Mouse (Mus musculus) forebrain, embryonic 15.5 days (tissue): Measurements from ENCODE around the gene Mvd. TPM values are rescaled to one million over a fixed set of nuclear protein-coding genes. Genes with fewer than 3 reads are reported as not detected.

Source experiments
- ATAC-seq: fragments of 200-750 bp; cut with Nextera tagmentation; replicated peaks from 2 replicates; pipeline ENCODE4 v1.8.0; 2017; ENCODE audit warnings: mild to moderate bottlenecking, moderate TSS enrichment, moderate library complexity
- H3K27ac ChIP-seq: fragments of 300-500 bp; sonication (generic); replicated peaks from 2 replicates; pipeline ENCODE4 v1.5.1; 2015; ENCODE audit warnings: mild to moderate bottlenecking, inconsistent platforms
- H3K27me3 ChIP-seq: fragments of 300-500 bp; sonication (generic); 2 replicates; pipeline ENCODE4 v1.6.1; 2015; ENCODE audit warnings: inconsistent platforms
- H3K36me3 ChIP-seq: fragments of 300-500 bp; sonication (generic); 2 replicates; pipeline ENCODE4 v1.6.1; 2015; ENCODE audit warnings: mild to moderate bottlenecking, inconsistent platforms
- H3K4me1 ChIP-seq: fragments of 300-500 bp; sonication (generic); 2 replicates; pipeline ENCODE4 v1.6.1; 2015; ENCODE audit warnings: inconsistent platforms
- H3K4me2 ChIP-seq: fragments of 300-500 bp; sonication (generic); replicated peaks from 2 replicates; pipeline ENCODE4 v1.6.1; 2015; ENCODE audit warnings: mild to moderate bottlenecking, inconsistent platforms
- H3K4me3 ChIP-seq: fragments of 300-500 bp; sonication (generic); 2 replicates; pipeline ENCODE4 v1.5.1; 2015; ENCODE audit warnings: mild to moderate bottlenecking, inconsistent platforms
- H3K9ac ChIP-seq: fragments of 300-500 bp; sonication (generic); replicated peaks from 2 replicates; pipeline ENCODE4 v1.6.1; 2015; ENCODE audit warnings: mild to moderate bottlenecking, inconsistent platforms
- H3K9me3 ChIP-seq: fragments of 300-500 bp; sonication (generic); 2 replicates; pipeline ENCODE4 v1.6.1; 2016; ENCODE audit warnings: inconsistent platforms
- WGBS: fragments of 180-500 bp; shearing (Covaris S2); methylation state at CpG from one replicate; pipeline ENCODE4 v1.1.7; 2015; ENCODE audit warnings: mixed read lengths; 5-methylcytosine and 5-hydroxymethylcytosine counted together
- polyA plus RNA-seq: library from polyadenylated mRNA; unstranded; fragments of >200 nt; fragmentation: Nextera tagmentation; extraction: Ambion mirVana; gene quantifications from 2 replicates; pipeline ENCODE4 v1.2.1, GENCODE M21; 2015

Mvd gene
- polyA plus RNA-seq, 1 experiment from 2014 or later, result 50.3 TPM

- Histone ChIP-seq H3K4me3 (no peak overlapping the region), H3K27ac (no peak overlapping the region), H3K9ac (no peak overlapping the region), H3K4me2 (no peak overlapping the region), H3K4me1 (no peaks in the 10 kb centered on the region), H3K27me3 (0 out of 2 replicates have a peak, but pooled peaks cover 3% of the 10 kb centered on the region), H3K36me3 (peaks cover 24% of the 10 kb centered on the region), H3K9me3 (no peaks in the 10 kb centered on the region)
- 87% methylated on average over 13 of the region's 13 CpGs for WGBS
- ATAC-seq, result no peak
Observed at GRCm38 (mm10) chr8:122467816-122468215, 24.6 kb upstream of the Mvd start.

DNA sequence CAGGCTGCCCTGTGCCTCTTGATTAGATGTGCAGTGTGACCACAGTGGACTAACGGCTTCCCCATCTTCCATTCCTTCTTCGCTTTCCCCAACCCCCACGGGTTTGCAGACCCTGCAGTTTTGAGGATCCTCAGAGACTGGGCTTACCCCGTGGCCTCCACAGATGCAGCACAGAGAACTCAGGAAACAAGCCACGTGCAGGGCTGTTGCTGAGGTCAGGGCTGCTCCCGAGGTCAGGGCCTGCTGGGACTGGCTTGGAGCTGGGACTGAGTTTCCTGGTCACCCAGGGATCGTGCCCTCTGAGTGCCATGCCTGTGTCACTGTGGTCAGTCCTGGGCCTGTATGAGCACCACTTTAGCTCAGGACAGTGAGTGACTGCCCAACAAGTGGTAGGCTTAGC, 21.8 kb upstream of the Mvd start:
- peaks cover 10% of the 10 kb centered on the region for H3K4me1 ChIP-seq
- H3K9ac ChIP-seq, result no peak overlapping the region
- H3K4me2 ChIP-seq, result no peak overlapping the region
- H3K4me3 ChIP-seq, result no peak overlapping the region
- 74% methylated on average over 7 of the region's 7 CpGs for WGBS
- no peak overlapping the region for H3K27ac ChIP-seq
- peaks cover 20% of the 10 kb centered on the region for H3K36me3 ChIP-seq
- peaks cover 27% of the 10 kb centered on the region for H3K27me3 ChIP-seq
- H3K9me3 ChIP-seq, result no peaks in the 10 kb centered on the region
- ATAC-seq, result no peak

DNA sequence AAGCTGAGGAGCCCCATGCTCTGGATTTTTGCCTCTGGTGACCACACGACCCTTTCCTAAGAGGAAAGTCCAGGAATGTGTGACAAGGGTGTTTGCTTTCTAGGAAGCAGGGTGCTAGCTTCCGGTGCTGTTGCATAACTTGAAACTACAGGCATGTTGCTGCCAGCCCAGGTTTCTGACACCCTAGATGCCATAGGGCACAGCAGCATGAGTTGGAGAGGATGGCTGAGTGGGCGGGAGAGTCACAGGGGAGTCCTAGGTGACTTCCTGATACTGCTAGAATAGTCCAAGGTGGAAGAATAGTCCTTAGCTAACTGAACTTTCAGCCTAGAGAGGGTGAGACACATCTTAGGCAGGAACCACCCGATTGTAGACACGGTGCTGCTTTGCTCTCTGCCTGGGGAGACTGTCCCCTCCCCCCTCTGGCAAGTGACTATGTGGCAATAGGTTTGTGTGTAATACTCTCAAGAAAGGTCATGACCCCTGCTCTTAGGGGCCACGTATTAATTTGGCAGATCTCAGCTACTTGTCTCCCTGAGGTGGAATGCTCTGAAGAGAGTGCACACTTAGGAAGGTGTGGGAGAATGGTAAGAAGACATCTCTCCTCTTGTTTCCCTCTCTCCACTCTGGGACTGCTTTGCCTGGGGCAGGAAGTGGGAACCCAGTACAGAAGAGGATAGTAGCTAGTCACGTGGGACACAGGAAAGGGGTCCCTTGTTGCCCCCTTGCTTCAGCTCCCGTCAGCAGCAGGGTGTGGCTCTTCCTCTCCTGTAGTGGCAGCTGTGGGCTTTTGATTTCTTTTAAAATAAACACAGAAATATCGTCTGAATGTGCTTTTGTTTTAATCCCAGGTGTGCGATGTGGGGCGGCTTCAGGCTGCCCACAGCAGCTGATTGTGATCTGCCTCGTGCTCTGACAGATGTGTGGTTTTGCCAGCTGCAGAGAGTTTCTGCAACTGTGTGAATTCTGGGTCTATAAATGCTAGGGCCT, 20.7 kb upstream of the Mvd start:
- Histone ChIP-seq H3K9me3 (no peaks in the 10 kb centered on the region), H3K27ac (no peak overlapping the region), H3K4me3 (no peak overlapping the region), H3K27me3 (peaks cover 35% of the 10 kb centered on the region), H3K36me3 (peaks cover 20% of the 10 kb centered on the region), H3K4me2 (no peak overlapping the region), H3K9ac (no peak overlapping the region), H3K4me1 (peaks cover 10% of the 10 kb centered on the region)
- no peak for ATAC-seq
- 67% methylated on average over 12 of the region's 12 CpGs for WGBS

GRCm38 (mm10) chr8:122462510-122462909, 19.3 kb upstream of the Mvd start:
- H3K4me1 ChIP-seq, result peaks cover 10% of the 10 kb centered on the region
- no peak overlapping the region for H3K9ac ChIP-seq
- H3K36me3 ChIP-seq, result peaks cover 12% of the 10 kb centered on the region
- no peak overlapping the region for H3K4me3 ChIP-seq
- no peak for ATAC-seq
- H3K9me3 ChIP-seq, result no peaks in the 10 kb centered on the region
- 75% methylated on average over 8 of the region's 8 CpGs for WGBS
- H3K27me3 ChIP-seq, result peaks cover 43% of the 10 kb centered on the region
- H3K27ac ChIP-seq, result no peak overlapping the region
- H3K4me2 ChIP-seq, result no peak overlapping the region

- Histone ChIP-seq H3K9ac (no peak overlapping the region), H3K4me2 (no peak overlapping the region), H3K4me3 (no peak overlapping the region), H3K27ac (no peak overlapping the region), H3K9me3 (no peaks in the 10 kb centered on the region), H3K27me3 (peaks cover 43% of the 10 kb centered on the region), H3K36me3 (peaks cover 4% of the 10 kb centered on the region), H3K4me1 (peaks cover 10% of the 10 kb centered on the region)
- no peak for ATAC-seq
- 61% methylated on average over 11 of the region's 11 CpGs for WGBS
Observed at GRCm38 (mm10) chr8:122461473-122462148, 18.4 kb upstream of the Mvd start.

- 2% methylated on average over 56 of the region's 56 CpGs for WGBS
Observed at GRCm38 (mm10) chr8:122460524-122461472, 17.6 kb upstream of the Mvd start, which contains the start of gene Snai3. Gene Snai3 (minus strand): TSS chr8:122460733.

GRCm38 (mm10) chr8:122459990-122460389, 16.8 kb upstream of the Mvd start:
- no peak overlapping the region for H3K27ac ChIP-seq
- H3K4me3 ChIP-seq, result peak overlapping the region; percentile 36
- H3K4me1 ChIP-seq, result peaks cover 10% of the 10 kb centered on the region
- no peak overlapping the region; the same call in 1 of the 2 replicates for H3K9ac ChIP-seq
- H3K36me3 ChIP-seq, result no peaks in the 10 kb centered on the region
- H3K4me2 ChIP-seq, result peak overlapping the region; percentile 60
- no peak for ATAC-seq
- peaks cover 43% of the 10 kb centered on the region for H3K27me3 ChIP-seq
- WGBS, result 38% methylated on average over 7 of the region's 7 CpGs
- no peaks in the 10 kb centered on the region for H3K9me3 ChIP-seq

More at GRCm38 (mm10) chr8:122460524-122461472, 17.6 kb upstream of the Mvd start, which contains the start of gene Snai3:
- Histone ChIP-seq H3K27ac (no peak within 1 kb of the TSS), H3K4me2 (peak within 1 kb of the TSS; percentile 60), H3K4me1 (peaks cover 10% of the 10 kb centered on the region), H3K9me3 (no peaks in the 10 kb centered on the region), H3K27me3 (peaks cover 43% of the 10 kb centered on the region), H3K36me3 (no peaks in the 10 kb centered on the region), H3K9ac (no peak within 1 kb of the TSS; the same call in 1 of the 2 replicates), H3K4me3 (peak within 1 kb of the TSS; percentile 36)
- no peak for ATAC-seq

DNA sequence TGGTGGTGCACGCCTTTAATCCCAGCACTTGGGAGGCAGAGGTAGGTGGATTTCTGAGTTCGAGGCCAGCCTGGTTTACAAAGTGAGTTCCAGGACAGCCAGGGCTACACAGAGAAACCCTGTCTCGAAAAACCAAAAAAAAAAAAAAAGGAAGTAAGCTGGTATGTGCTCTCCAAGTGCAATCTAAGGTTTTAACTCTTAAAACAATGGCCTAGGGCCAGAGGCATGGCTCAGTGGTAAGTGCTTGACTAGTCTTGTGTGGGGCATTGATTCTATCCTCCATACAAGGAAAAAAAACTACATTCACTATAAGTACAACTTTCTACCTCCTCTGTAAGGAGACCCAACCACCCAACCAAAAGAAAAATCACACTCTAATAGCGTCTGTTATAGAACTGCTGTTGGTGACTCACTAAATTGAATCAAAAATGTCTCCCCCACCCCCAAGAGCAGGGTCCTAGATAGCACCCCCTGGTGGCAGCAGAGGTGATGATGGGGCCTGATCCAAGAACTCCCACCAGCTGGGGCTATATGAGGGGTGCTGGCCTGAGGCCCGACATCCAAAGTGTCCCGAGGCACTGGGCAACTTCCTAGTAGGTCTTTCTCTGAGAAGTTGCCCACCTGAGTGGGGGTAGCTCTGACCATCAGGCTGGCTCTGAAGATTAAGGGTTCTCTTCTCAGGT, 16.1 kb upstream of the Mvd start:
- Histone ChIP-seq H3K4me1 (peaks cover 10% of the 10 kb centered on the region), H3K9ac (no peak overlapping the region), H3K36me3 (no peaks in the 10 kb centered on the region), H3K4me2 (no peak overlapping the region), H3K27ac (no peak overlapping the region), H3K9me3 (no peaks in the 10 kb centered on the region), H3K27me3 (peaks cover 43% of the 10 kb centered on the region), H3K4me3 (no peak overlapping the region)
- no peak for ATAC-seq
- WGBS, result 61% methylated on average over 6 of the region's 6 CpGs

DNA sequence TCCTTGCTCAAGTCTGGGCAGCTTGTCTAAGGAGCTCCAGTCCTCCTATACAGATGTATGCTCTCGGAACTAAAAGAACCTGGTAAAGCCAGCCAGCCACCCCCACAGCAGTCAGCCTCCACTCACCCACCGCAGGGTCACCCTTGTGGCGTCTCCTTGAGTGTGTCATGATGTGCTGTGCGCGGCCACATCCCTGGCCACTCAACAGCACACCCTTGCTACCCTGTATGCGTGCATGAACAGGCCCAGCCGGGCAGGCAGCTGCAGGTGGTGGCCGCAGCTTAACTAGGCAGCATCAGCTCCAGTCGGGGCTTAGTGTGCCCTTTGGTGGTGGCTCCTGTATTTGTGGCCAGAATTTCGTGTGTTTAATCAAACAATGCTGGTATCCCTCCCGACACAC, 13.9 kb upstream of the Mvd start:
- Histone ChIP-seq H3K4me1 (peaks cover 10% of the 10 kb centered on the region), H3K9me3 (no peaks in the 10 kb centered on the region), H3K4me3 (no peak overlapping the region), H3K27ac (no peak overlapping the region), H3K9ac (no peak overlapping the region), H3K36me3 (no peaks in the 10 kb centered on the region), H3K27me3 (peaks cover 37% of the 10 kb centered on the region), H3K4me2 (no peak overlapping the region)
- no peak for ATAC-seq
- 84% methylated on average over 11 of the region's 11 CpGs for WGBS

- peaks cover 10% of the 10 kb centered on the region; the same call in 1 of the 2 replicates for H3K27me3 ChIP-seq
- no peak for ATAC-seq
- 89% methylated on average over 6 of the region's 6 CpGs for WGBS
- no peak overlapping the region for H3K9ac ChIP-seq
- H3K27ac ChIP-seq, result no peak overlapping the region
- no peak overlapping the region for H3K4me3 ChIP-seq
- no peaks in the 10 kb centered on the region for H3K4me1 ChIP-seq
- H3K9me3 ChIP-seq, result no peaks in the 10 kb centered on the region
- H3K4me2 ChIP-seq, result no peak overlapping the region
- H3K36me3 ChIP-seq, result no peaks in the 10 kb centered on the region
Observed at GRCm38 (mm10) chr8:122454409-122454808, 11.2 kb upstream of the Mvd start.

DNA sequence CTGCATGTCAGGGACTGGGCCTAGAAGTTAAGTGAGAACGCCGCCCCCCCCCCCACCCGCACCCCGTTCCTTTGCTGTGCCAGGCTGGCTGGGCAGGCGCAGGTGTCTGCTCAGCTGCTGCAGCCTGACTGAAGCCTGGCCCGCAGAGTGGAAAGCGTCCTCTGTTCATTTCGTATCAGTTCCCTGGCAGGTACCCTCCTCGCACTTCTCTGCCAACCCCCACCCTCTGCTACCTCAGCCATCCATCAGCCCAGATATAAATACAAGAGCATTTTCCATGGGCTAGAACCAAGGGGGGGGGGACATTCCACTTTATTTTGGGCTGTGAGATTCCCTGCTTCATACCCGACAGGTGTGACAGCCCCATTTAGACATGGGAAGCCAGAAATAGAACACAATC, 8.9 kb upstream of the Mvd start:
- Histone ChIP-seq H3K27me3 (no peaks in the 10 kb centered on the region), H3K27ac (no peak overlapping the region), H3K4me3 (no peak overlapping the region), H3K4me2 (no peak overlapping the region), H3K4me1 (no peaks in the 10 kb centered on the region), H3K9me3 (no peaks in the 10 kb centered on the region), H3K9ac (no peak overlapping the region), H3K36me3 (no peaks in the 10 kb centered on the region)
- ATAC-seq, result no peak
- WGBS, result 89% methylated on average over 10 of the region's 10 CpGs
